Mouse (Mus musculus) neural tube, embryonic 11.5 days (tissue): ENCODE data around the gene Fyb. TPM values are rescaled to one million over a fixed set of nuclear protein-coding genes. Genes with fewer than 3 reads are reported as not detected.

Experiments
- ATAC-seq: fragments of 200-750 bp; cut with Nextera tagmentation; 2 replicates; pipeline ENCODE4 v1.8.0; 2017; ENCODE audit warnings: moderate number of reproducible peaks, mild to moderate bottlenecking, moderate TSS enrichment, moderate library complexity; ENCODE audit not compliant: insufficient read depth, low FRiP score, low TSS enrichment
- DNase-seq: peaks from one replicate; pipeline ENCODE4 v3.0.0-alpha.2; 2015; ENCODE audit warnings: low spot score
- H3K27ac ChIP-seq: fragments of 300-500 bp; sonication (generic); 2 replicates; pipeline ENCODE4 v1.5.1; 2014; ENCODE audit warnings: low read depth, mild to moderate bottlenecking, low read length
- H3K27me3 ChIP-seq: fragments of 300-500 bp; sonication (generic); 2 replicates; pipeline ENCODE4 v1.6.1; 2014; ENCODE audit warnings: mild to moderate bottlenecking, low read length, mixed read lengths; ENCODE audit not compliant: control insufficient read depth, insufficient read depth
- H3K36me3 ChIP-seq: fragments of 300-500 bp; sonication (generic); 2 replicates; pipeline ENCODE4 v1.6.1; 2014; ENCODE audit warnings: mild to moderate bottlenecking, low read length, moderate library complexity, mixed read lengths; ENCODE audit not compliant: control insufficient read depth, insufficient read depth
- H3K4me1 ChIP-seq: fragments of 300-500 bp; sonication (generic); 2 replicates; pipeline ENCODE4 v1.6.1; 2014; ENCODE audit warnings: low read length, mixed read lengths; ENCODE audit not compliant: control insufficient read depth, insufficient read depth
- H3K4me2 ChIP-seq: fragments of 300-500 bp; sonication (generic); 2 replicates; pipeline ENCODE4 v1.6.1; 2014; ENCODE audit warnings: low read depth, mild to moderate bottlenecking, moderate library complexity
- H3K4me3 ChIP-seq: fragments of 300-500 bp; sonication (generic); 2 replicates; pipeline ENCODE4 v1.5.1; 2014; ENCODE audit warnings: low read depth, low read length
- H3K9ac ChIP-seq: fragments of 300-500 bp; sonication (generic); 2 replicates; pipeline ENCODE4 v1.6.1; 2014; ENCODE audit warnings: mild to moderate bottlenecking, low read length
- H3K9me3 ChIP-seq: fragments of 300-500 bp; sonication (generic); 2 replicates; pipeline ENCODE4 v1.6.1; 2016; ENCODE audit warnings: low read length; ENCODE audit not compliant: control insufficient read depth
- WGBS: fragments of 180-500 bp; shearing (Covaris S2); extraction: QIAGEN DNeasy Blood & Tissue Kit; methylation state at CpG from one replicate; pipeline ENCODE4 v1.1.7; 2014; 5-methylcytosine and 5-hydroxymethylcytosine counted together
- polyA plus RNA-seq: library from polyadenylated mRNA; unstranded; fragments of >200 nt; fragmentation: Nextera tagmentation; extraction: Ambion mirVana; gene quantifications from 2 replicates; pipeline ENCODE4 v1.2.1, GENCODE M21; 2014

Fyb gene
- polyA plus RNA-seq, 1 experiment from 2014 or later: 2.8 TPM

GRCm38 (mm10) chr15:6645498-6645897 lies 122.8 kb downstream of the Fyb start:
- Histone ChIP-seq H3K9ac (no peak overlapping the region), H3K4me1 (no peaks in the 10 kb centered on the region), H3K36me3 (no peaks in the 10 kb centered on the region), H3K9me3 (no peaks in the 10 kb centered on the region), H3K4me3 (no peak overlapping the region), H3K4me2 (no peak overlapping the region), H3K27me3 (no peaks in the 10 kb centered on the region), H3K27ac (no peak overlapping the region)
- 92% methylated on average over 3 of the region's 3 CpGs for WGBS
- ATAC-seq (no peak), DNase-seq (no peak)

GRCm38 (mm10) chr15:6647066-6647465 lies 124.4 kb downstream of the Fyb start:
- ATAC-seq (no peak), DNase-seq (no peak)
- H3K36me3 ChIP-seq: no peaks in the 10 kb centered on the region
- H3K4me3 ChIP-seq: no peak overlapping the region
- 89% methylated on average over 1 of the region's 1 CpGs for WGBS
- no peaks in the 10 kb centered on the region for H3K4me1 ChIP-seq
- H3K4me2 ChIP-seq: no peak overlapping the region
- no peak overlapping the region for H3K9ac ChIP-seq
- H3K27ac ChIP-seq: no peak overlapping the region
- H3K27me3 ChIP-seq: no peaks in the 10 kb centered on the region
- H3K9me3 ChIP-seq: no peaks in the 10 kb centered on the region

GRCm38 (mm10) chr15:6648757-6649403 lies 126.2 kb downstream of the Fyb start:
- no peak overlapping the region for H3K27ac ChIP-seq
- no peaks in the 10 kb centered on the region for H3K36me3 ChIP-seq
- no peaks in the 10 kb centered on the region for H3K9me3 ChIP-seq
- no peak overlapping the region for H3K9ac ChIP-seq
- DNase-seq: no peak
- H3K4me2 ChIP-seq: no peak overlapping the region
- H3K4me1 ChIP-seq: no peaks in the 10 kb centered on the region
- 83% methylated on average over 7 of the region's 7 CpGs for WGBS
- ATAC-seq: no peak
- no peaks in the 10 kb centered on the region for H3K27me3 ChIP-seq
- no peak overlapping the region for H3K4me3 ChIP-seq

- Histone ChIP-seq H3K27me3 (no peaks in the 10 kb centered on the region), H3K4me2 (no peak overlapping the region), H3K9ac (no peak overlapping the region), H3K36me3 (no peaks in the 10 kb centered on the region), H3K9me3 (no peaks in the 10 kb centered on the region), H3K27ac (no peak overlapping the region), H3K4me1 (no peaks in the 10 kb centered on the region), H3K4me3 (no peak overlapping the region)
- no peak for DNase-seq
- WGBS: 80% methylated on average over 4 of the region's 4 CpGs
- ATAC-seq: no peak
Observed at GRCm38 (mm10) chr15:6653046-6653445, 130.4 kb downstream of the Fyb start.

- no peaks in the 10 kb centered on the region for H3K9me3 ChIP-seq
- H3K27ac ChIP-seq: no peak overlapping the region
Observed at GRCm38 (mm10) chr15:6658081-6658480, 135.4 kb downstream of the Fyb start.

GRCm38 (mm10) chr15:6661951-6662350 lies 139.3 kb downstream of the Fyb start:
- no peak overlapping the region for H3K27ac ChIP-seq
- 52% methylated on average over 3 of the region's 3 CpGs for WGBS

More at GRCm38 (mm10) chr15:6658081-6658480, 135.4 kb downstream of the Fyb start:
- 88% methylated on average over 4 of the region's 4 CpGs for WGBS
- H3K36me3 ChIP-seq: no peaks in the 10 kb centered on the region
- no peaks in the 10 kb centered on the region for H3K4me1 ChIP-seq
- no peak overlapping the region for H3K4me2 ChIP-seq
- H3K9ac ChIP-seq: no peak overlapping the region
- DNase-seq (no peak), ATAC-seq (no peak)
- H3K4me3 ChIP-seq: no peak overlapping the region
- no peaks in the 10 kb centered on the region for H3K27me3 ChIP-seq

GRCm38 (mm10) chr15:6663991-6664390 lies 141.3 kb downstream of the Fyb start:
- H3K27ac ChIP-seq: no peak overlapping the region
- no peaks in the 10 kb centered on the region for H3K36me3 ChIP-seq
- H3K9ac ChIP-seq: no peak overlapping the region
- no peaks in the 10 kb centered on the region for H3K27me3 ChIP-seq
- no peaks in the 10 kb centered on the region for H3K9me3 ChIP-seq
- ATAC-seq (no peak), DNase-seq (no peak)
- H3K4me2 ChIP-seq: no peak overlapping the region
- WGBS: 58% methylated on average over 7 of the region's 7 CpGs
- H3K4me1 ChIP-seq: no peaks in the 10 kb centered on the region
- no peak overlapping the region for H3K4me3 ChIP-seq

More at GRCm38 (mm10) chr15:6661951-6662350, 139.3 kb downstream of the Fyb start:
- Histone ChIP-seq H3K4me3 (no peak overlapping the region), H3K27me3 (no peaks in the 10 kb centered on the region), H3K4me2 (no peak overlapping the region), H3K4me1 (no peaks in the 10 kb centered on the region), H3K9ac (no peak overlapping the region), H3K36me3 (no peaks in the 10 kb centered on the region), H3K9me3 (no peaks in the 10 kb centered on the region)
- DNase-seq: no peak
- no peak for ATAC-seq

GRCm38 (mm10) chr15:6666072-6666471 lies 143.4 kb downstream of the Fyb start:
- H3K4me1 ChIP-seq: no peaks in the 10 kb centered on the region
- no peaks in the 10 kb centered on the region for H3K27me3 ChIP-seq
- no peak overlapping the region for H3K27ac ChIP-seq
- no peak overlapping the region for H3K9ac ChIP-seq
- no peak overlapping the region for H3K4me2 ChIP-seq
- ATAC-seq (no peak), DNase-seq (no peak)
- 48% methylated on average over 5 of the region's 5 CpGs for WGBS
- no peaks in the 10 kb centered on the region for H3K9me3 ChIP-seq
- no peaks in the 10 kb centered on the region for H3K36me3 ChIP-seq
- no peak overlapping the region for H3K4me3 ChIP-seq

GRCm38 (mm10) chr15:6668793-6669437 lies 146.3 kb downstream of the Fyb start:
- Histone ChIP-seq H3K9ac (no peak overlapping the region), H3K4me1 (no peaks in the 10 kb centered on the region), H3K4me3 (no peak overlapping the region), H3K4me2 (no peak overlapping the region), H3K27me3 (no peaks in the 10 kb centered on the region), H3K9me3 (no peaks in the 10 kb centered on the region), H3K36me3 (no peaks in the 10 kb centered on the region), H3K27ac (no peak overlapping the region)
- ATAC-seq (no peak), DNase-seq (no peak)
- WGBS: 46% methylated on average over 14 of the region's 14 CpGs
